Mouse (Mus musculus) megakaryocyte, adult 5-6 weeks (primary cell): ENCODE measurements around the gene Ranbp2. TPM values are rescaled to one million over a fixed set of nuclear protein-coding genes. Genes with fewer than 3 reads are reported as not detected.
"Not testable (repeated sequence)": the region's sequence is repeated elsewhere in the genome, so short reads cannot be mapped to it uniquely, and the experiment has no call there.

Source experiments
- ATAC-seq: 2 replicates; pipeline ENCODE4 v1.8.0; 2016; ENCODE audit warnings: mild to moderate bottlenecking, inconsistent platforms; ENCODE audit not compliant: poor library complexity, severe bottlenecking
- total RNA-seq, 2 experiments: library from RNA; stranded (forward) in 1 of 2; stranded (reverse) in 1 of 2; fragments of 153-499, 151-499 nt in 1 of 2; fragments of 221-1000, 200-1000 nt in 1 of 2; gene quantifications; 2 replicates each; pipeline versions ENCODE4 v1.2.3 to v1.2.4; 2015 to 2017

Ranbp2 gene
- total RNA-seq, 2 experiments from 2014 or later = 73.3 to 94.2 TPM

- ATAC-seq = no peak
Observed at GRCm38 (mm10) chr10:58495637-58496036, 48.9 kb downstream of the Ranbp2 start.

GRCm38 (mm10) chr10:58496732-58497131 lies 50.0 kb downstream of the Ranbp2 start:
- no peak for ATAC-seq

- ATAC-seq = peak; percentile 97
Observed at GRCm38 (mm10) chr10:58497320-58498284, 50.9 kb downstream of the Ranbp2 start, which contains the start of gene Ccdc138. Ccdc138 (plus strand) TSS chr10:58497948.

GRCm38 (mm10) chr10:58498516-58498915 lies 51.8 kb downstream of the Ranbp2 start:
- ATAC-seq = no peak

GRCm38 (mm10) chr10:58529358-58529757 lies 82.6 kb downstream of the Ranbp2 start:
- ATAC-seq = no peak

- no peak for ATAC-seq
Observed at GRCm38 (mm10) chr10:58530896-58531790, 84.4 kb downstream of the Ranbp2 start.

- no peak for ATAC-seq
Observed at GRCm38 (mm10) chr10:58532177-58532576, 85.5 kb downstream of the Ranbp2 start.

- ATAC-seq = not testable (repeated sequence)
Observed at GRCm38 (mm10) chr10:58536276-58536675, 89.6 kb downstream of the Ranbp2 start.

GRCm38 (mm10) chr10:58540613-58541012 lies 93.9 kb downstream of the Ranbp2 start:
- ATAC-seq = no peak

Other genes with a start within 250 kb of the Ranbp2 start
- gene AW822073, start 222.0 kb upstream of the Ranbp2 start, total RNA-seq (2015) = not detected in 2 replicates
- gene AW822073, start 222.0 kb upstream of the Ranbp2 start, total RNA-seq (2017) = not detected in 2 replicates
- gene Duxf3, start 214.2 kb upstream of the Ranbp2 start, total RNA-seq (2015) = not detected in 2 replicates
- not detected in 2 replicates for gene Duxf3, start 214.2 kb upstream of the Ranbp2 start, total RNA-seq (2017)
- gene Gm4981, start 210.2 kb upstream of the Ranbp2 start, total RNA-seq (2015) = not detected in 2 replicates
- not detected in 2 replicates for gene Gm4981, start 210.2 kb upstream of the Ranbp2 start, total RNA-seq (2017)
- gene Gcc2, start 191.4 kb upstream of the Ranbp2 start, total RNA-seq (2015) = 41.5 and 56.3 TPM in 2 replicates
- gene Gcc2, start 191.4 kb upstream of the Ranbp2 start, total RNA-seq (2017) = 32.6 and 32.8 TPM in 2 replicates
- gene Lims1, start 123.5 kb upstream of the Ranbp2 start, total RNA-seq (2015) = 239 and 260 TPM in 2 replicates
- gene Lims1, start 123.5 kb upstream of the Ranbp2 start, total RNA-seq (2017) = 171 and 182 TPM in 2 replicates
- gene Ccdc138, start 51.0 kb downstream of the Ranbp2 start, total RNA-seq (2015) = 3.5 and 7.1 TPM in 2 replicates
- 3.5 and 5.3 TPM in 2 replicates for gene Ccdc138, start 51.0 kb downstream of the Ranbp2 start, total RNA-seq (2017)
- gene Edar, start 228.7 kb downstream of the Ranbp2 start, total RNA-seq (2015) = not detected in 2 replicates
- gene Edar, start 228.7 kb downstream of the Ranbp2 start, total RNA-seq (2017) = 0.04 TPM in 1 of 2 replicates, not detected in the other